Mouse (Mus musculus) megakaryocyte, embryonic 14.5 days (primary cell): ENCODE data around the gene Gm2016.
"Not testable (repeated sequence)": the region's sequence is repeated elsewhere in the genome, so short reads cannot be mapped to it uniquely, and the experiment has no call there.

Experiments
- FLI1 ChIP-seq: IDR thresholded peaks from 2 replicates; pipeline ENCODE4 v1.6.1; 2012; ENCODE audit warnings: low read length, inconsistent platforms, mixed read lengths
- GATA1 ChIP-seq: IDR thresholded peaks from 3 replicates; pipeline ENCODE4 v1.6.1; 2012; ENCODE audit warnings: mixed read lengths, low read length, inconsistent platforms, borderline replicate concordance

- not testable (repeated sequence) for TF ChIP-seq GATA1, FLI1
Measured at GRCm38 (mm10) chr12:87919721-87920120, 45.8 kb downstream of the Gm2016 start, which contains the start of gene Gm2035.
